Mouse (Mus musculus) G1E (cell line): ENCODE measurements around the gene Col19a1.
"Not testable (repeated sequence)": the region's sequence is repeated elsewhere in the genome, so short reads cannot be mapped to it uniquely, and the experiment has no call there.

ENCODE experiments used
- CTCF ChIP-seq: IDR thresholded peaks from 2 replicates; pipeline ENCODE4 v1.5.1; 2012; ENCODE audit warnings: low read depth, low read length, inconsistent platforms, mixed read lengths
- GATA1 ChIP-seq: IDR thresholded peaks from 2 replicates; pipeline ENCODE4 v1.6.1; 2012; ENCODE audit warnings: borderline replicate concordance, low read length, inconsistent platforms, mixed read lengths
- GATA2 ChIP-seq: IDR thresholded peaks from 2 replicates; pipeline ENCODE4 v1.6.1; 2012; ENCODE audit warnings: low read depth, low read length, inconsistent platforms, borderline replicate concordance
- POLR2AphosphoS5 ChIP-seq: IDR thresholded peaks from 2 replicates; pipeline ENCODE4 v1.6.1; 2012; ENCODE audit warnings: low read depth, low read length, inconsistent platforms; ENCODE audit not compliant: insufficient replicate concordance
- TAL1 ChIP-seq: conservative IDR thresholded peaks from 2 replicates; pipeline ENCODE4 v1.6.1; 2012; ENCODE audit warnings: low read depth, low read length, inconsistent platforms, mixed read lengths

DNA sequence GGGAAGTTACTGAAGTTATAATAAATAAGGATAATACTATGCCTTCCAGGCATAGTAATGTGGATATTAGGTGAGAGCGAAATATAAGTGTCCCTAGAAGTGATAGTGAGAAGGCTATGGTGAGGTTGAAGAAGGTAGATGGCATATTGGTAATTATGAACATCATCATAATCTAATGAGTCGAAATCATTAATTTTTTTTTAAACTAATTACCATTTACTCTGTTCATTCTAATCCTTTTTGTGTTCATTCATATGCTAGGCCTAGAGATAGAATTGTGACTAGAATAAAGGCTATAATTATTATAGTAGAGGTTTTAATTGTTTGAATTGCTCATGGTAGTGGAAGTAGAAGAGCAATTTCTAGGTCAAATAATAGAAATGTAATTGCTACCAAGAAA is 25.3 kb upstream of the Col19a1 start:
- not testable (repeated sequence) for TF ChIP-seq TAL1, CTCF, GATA1, POLR2AphosphoS5, GATA2
